Mouse (Mus musculus) liver, embryonic 12.5 days (tissue): ENCODE measurements around the gene 4933428M09Rik. TPM values are rescaled to one million over a fixed set of nuclear protein-coding genes. Genes with fewer than 3 reads are reported as not detected.
A peak's percentile ranks its signal among the peaks of the same experiment; 100 is the strongest.
"Not testable (repeated sequence)": the region's sequence is repeated elsewhere in the genome, so short reads cannot be mapped to it uniquely, and the experiment has no call there.

Source experiments
- ATAC-seq: fragments of 200-750 bp; cut with Nextera tagmentation; 2 replicates; pipeline ENCODE4 v1.8.0; 2017; ENCODE audit warnings: moderate number of reproducible peaks, mild to moderate bottlenecking, moderate library complexity
- H3K27ac ChIP-seq: fragments of 300-500 bp; sonication (generic); 2 replicates; pipeline ENCODE4 v1.5.1; 2016; ENCODE audit warnings: mild to moderate bottlenecking
- H3K27me3 ChIP-seq: fragments of 300-500 bp; sonication (generic); replicated peaks from 2 replicates; pipeline ENCODE4 v1.6.1; 2016; ENCODE audit warnings: mild to moderate bottlenecking, moderate library complexity
- H3K36me3 ChIP-seq: fragments of 300-500 bp; sonication (generic); 2 replicates; pipeline ENCODE4 v1.6.1; 2016; ENCODE audit warnings: mild to moderate bottlenecking, moderate library complexity
- H3K4me1 ChIP-seq: fragments of 300-500 bp; sonication (generic); 2 replicates; pipeline ENCODE4 v1.6.1; 2016
- H3K4me2 ChIP-seq: fragments of 300-500 bp; sonication (generic); 2 replicates; pipeline ENCODE4 v1.6.1; 2016; ENCODE audit warnings: mild to moderate bottlenecking, moderate library complexity
- H3K4me3 ChIP-seq: fragments of 300-500 bp; sonication (generic); 2 replicates; pipeline ENCODE4 v1.5.1; 2016; ENCODE audit warnings: mild to moderate bottlenecking, moderate library complexity
- H3K9ac ChIP-seq: fragments of 300-500 bp; sonication (generic); 2 replicates; pipeline ENCODE4 v1.6.1; 2016; ENCODE audit warnings: mild to moderate bottlenecking, moderate library complexity
- H3K9me3 ChIP-seq: fragments of 300-500 bp; sonication (generic); replicated peaks from 2 replicates; pipeline ENCODE4 v1.6.1; 2016; ENCODE audit warnings: mild to moderate bottlenecking, moderate library complexity
- WGBS: fragments of 180-500 bp; shearing (Covaris S2); methylation state at CpG from one replicate; pipeline ENCODE4 v1.1.7; 2016; ENCODE audit not compliant: insufficient replicate concordance; 5-methylcytosine and 5-hydroxymethylcytosine counted together
- polyA plus RNA-seq: library from polyadenylated mRNA; unstranded; fragments of >200 nt; fragmentation: Nextera tagmentation; extraction: Ambion mirVana; gene quantifications from 2 replicates; pipeline ENCODE4 v1.2.1, GENCODE M21; 2016

4933428M09Rik gene
- polyA plus RNA-seq = not detected in 2 replicates

- Histone ChIP-seq H3K27ac (no peak within 1 kb of the TSS), H3K9ac (no peak within 1 kb of the TSS), H3K9me3 (no peaks in the 10 kb centered on the region), H3K4me3 (no peak within 1 kb of the TSS), H3K36me3 (no peaks in the 10 kb centered on the region), H3K4me2 (no peak within 1 kb of the TSS), H3K4me1 (no peaks in the 10 kb centered on the region), H3K27me3 (no peaks in the 10 kb centered on the region)
- no peak for ATAC-seq
- 77% methylated on average over 8 of the region's 8 CpGs for WGBS
These were observed at the start of gene 4933428M09Rik for GRCm38 (mm10) chrX:139178928-139179327. Gene 4933428M09Rik (plus strand): TSS chrX:139179228.

- H3K4me2 ChIP-seq = no peak overlapping the region
- WGBS = 61% methylated on average over 4 of the region's 4 CpGs
- H3K36me3 ChIP-seq = no peaks in the 10 kb centered on the region
- H3K27me3 ChIP-seq = no peaks in the 10 kb centered on the region
- ATAC-seq = no peak
- H3K4me3 ChIP-seq = no peak overlapping the region
- no peaks in the 10 kb centered on the region for H3K9me3 ChIP-seq
- no peaks in the 10 kb centered on the region for H3K4me1 ChIP-seq
- no peak overlapping the region for H3K27ac ChIP-seq
- H3K9ac ChIP-seq = no peak overlapping the region
These were observed 45.0 kb upstream of the 4933428M09Rik start for GRCm38 (mm10) chrX:139134031-139134430.

GRCm38 (mm10) chrX:139191506-139191905, 12.5 kb downstream of the 4933428M09Rik start:
- H3K9me3 ChIP-seq, ATAC-seq, H3K27ac ChIP-seq, H3K9ac ChIP-seq, H3K4me1 ChIP-seq, H3K4me2 ChIP-seq, H3K4me3 ChIP-seq, H3K27me3 ChIP-seq, H3K36me3 ChIP-seq: not testable (repeated sequence)
- 74% methylated on average over 3 of the region's 3 CpGs for WGBS

- H3K4me3 ChIP-seq = no peak overlapping the region
- H3K36me3 ChIP-seq = no peaks in the 10 kb centered on the region
- H3K27ac ChIP-seq = no peak overlapping the region
- no peaks in the 10 kb centered on the region for H3K9me3 ChIP-seq
- no peaks in the 10 kb centered on the region for H3K27me3 ChIP-seq
- H3K4me2 ChIP-seq = no peak overlapping the region
- H3K4me1 ChIP-seq = no peaks in the 10 kb centered on the region
- H3K9ac ChIP-seq = no peak overlapping the region
- 50% methylated on average over 1 of the region's 1 CpGs for WGBS
- ATAC-seq = no peak
These were observed 15.7 kb downstream of the 4933428M09Rik start for GRCm38 (mm10) chrX:139194572-139195279.

GRCm38 (mm10) chrX:139209191-139209828, 30.3 kb downstream of the 4933428M09Rik start:
- H3K4me3 ChIP-seq, H3K27me3 ChIP-seq, H3K27ac ChIP-seq, H3K36me3 ChIP-seq, ATAC-seq, H3K9ac ChIP-seq, H3K9me3 ChIP-seq, H3K4me1 ChIP-seq: not testable (repeated sequence)
- H3K4me2 ChIP-seq = peak overlapping the region; percentile 72; the same call in 1 of the 2 replicates
- WGBS = 44% methylated on average over 3 of the region's 4 CpGs

- H3K4me3 ChIP-seq = peak within 1 kb of the TSS; percentile 52
- no peak within 1 kb of the TSS for H3K27ac ChIP-seq
- 11% methylated on average over 29 of the region's 31 CpGs for WGBS
- peak; percentile 98 for ATAC-seq
- no peaks in the 10 kb centered on the region for H3K36me3 ChIP-seq
- no peaks in the 10 kb centered on the region for H3K9me3 ChIP-seq
- H3K9ac ChIP-seq = peak within 1 kb of the TSS; percentile 62
- H3K4me2 ChIP-seq = peak within 1 kb of the TSS; percentile 72
- 0 out of 2 replicates have a peak, but pooled peaks cover 5% of the 10 kb centered on the region for H3K27me3 ChIP-seq
- no peaks in the 10 kb centered on the region for H3K4me1 ChIP-seq
These were observed 30.8 kb downstream of the 4933428M09Rik start, which contains the start of gene Mum1l1 for GRCm38 (mm10) chrX:139209829-139210225. Gene Mum1l1 (plus strand): TSS chrX:139210042.

GRCm38 (mm10) chrX:139214765-139215164, 35.7 kb downstream of the 4933428M09Rik start:
- H3K27ac ChIP-seq = no peak overlapping the region
- ATAC-seq = no peak
- H3K36me3 ChIP-seq = no peaks in the 10 kb centered on the region
- 0 out of 2 replicates have a peak, but pooled peaks cover 5% of the 10 kb centered on the region for H3K27me3 ChIP-seq
- H3K9me3 ChIP-seq = no peaks in the 10 kb centered on the region
- no peak overlapping the region for H3K4me3 ChIP-seq
- no peak overlapping the region for H3K4me2 ChIP-seq
- H3K4me1 ChIP-seq = no peaks in the 10 kb centered on the region
- 51% methylated on average over 4 of the region's 4 CpGs for WGBS
- no peak overlapping the region for H3K9ac ChIP-seq

- no peak for ATAC-seq
- no peaks in the 10 kb centered on the region for H3K9me3 ChIP-seq
- 64% methylated on average over 5 of the region's 5 CpGs for WGBS
- H3K36me3 ChIP-seq = no peaks in the 10 kb centered on the region
- no peak overlapping the region for H3K27ac ChIP-seq
- peak overlapping the region; percentile 51; the same call in 1 of the 2 replicates for H3K4me3 ChIP-seq
- H3K27me3 ChIP-seq = 0 out of 2 replicates have a peak, but pooled peaks cover 2% of the 10 kb centered on the region
- H3K9ac ChIP-seq = no peak overlapping the region
- H3K4me1 ChIP-seq = peaks cover 8% of the 10 kb centered on the region; the same call in 1 of the 2 replicates
- peak overlapping the region; percentile 58 for H3K4me2 ChIP-seq
These were observed 37.4 kb downstream of the 4933428M09Rik start for GRCm38 (mm10) chrX:139216409-139216808.

GRCm38 (mm10) chrX:139216991-139217593, 38.1 kb downstream of the 4933428M09Rik start:
- Histone ChIP-seq H3K4me1 (peaks cover 8% of the 10 kb centered on the region; the same call in 1 of the 2 replicates), H3K4me2 (peak overlapping the region; percentile 58), H3K9me3 (no peaks in the 10 kb centered on the region), H3K27ac (no peak overlapping the region), H3K36me3 (no peaks in the 10 kb centered on the region), H3K27me3 (no peaks in the 10 kb centered on the region), H3K4me3 (peak overlapping the region; percentile 51), H3K9ac (peak overlapping the region; percentile 48)
- 0 out of 2 replicates have a peak, but pooled peaks have one; percentile 65 for ATAC-seq
- WGBS = 10% methylated on average over 22 of the region's 22 CpGs

GRCm38 (mm10) chrX:139217776-139218175, 38.7 kb downstream of the 4933428M09Rik start:
- Histone ChIP-seq H3K4me3 (peak overlapping the region; percentile 51; the same call in 1 of the 2 replicates), H3K9me3 (no peaks in the 10 kb centered on the region), H3K4me2 (peak overlapping the region; percentile 58), H3K4me1 (peaks cover 8% of the 10 kb centered on the region; the same call in 1 of the 2 replicates), H3K27ac (no peak overlapping the region), H3K36me3 (no peaks in the 10 kb centered on the region), H3K9ac (no peak overlapping the region; the same call in 1 of the 2 replicates), H3K27me3 (no peaks in the 10 kb centered on the region)
- no peak for ATAC-seq
- WGBS = 52% methylated on average over 10 of the region's 10 CpGs

- no peak overlapping the region for H3K4me2 ChIP-seq
- no peak for ATAC-seq
- no peaks in the 10 kb centered on the region for H3K36me3 ChIP-seq
These were observed 40.0 kb downstream of the 4933428M09Rik start for GRCm38 (mm10) chrX:139219017-139219416.

GRCm38 (mm10) chrX:139220830-139221229, 41.8 kb downstream of the 4933428M09Rik start:
- no peaks in the 10 kb centered on the region for H3K27me3 ChIP-seq
- H3K9me3 ChIP-seq = no peaks in the 10 kb centered on the region
- no peak overlapping the region for H3K27ac ChIP-seq
- WGBS = 43% methylated on average over 4 of the region's 4 CpGs
- H3K4me1 ChIP-seq = peaks cover 8% of the 10 kb centered on the region; the same call in 1 of the 2 replicates
- no peak overlapping the region for H3K4me2 ChIP-seq
- H3K9ac ChIP-seq = no peak overlapping the region
- no peak overlapping the region for H3K4me3 ChIP-seq
- H3K36me3 ChIP-seq = no peaks in the 10 kb centered on the region
- no peak for ATAC-seq

More at GRCm38 (mm10) chrX:139219017-139219416, 40.0 kb downstream of the 4933428M09Rik start:
- 27% methylated on average over 2 of the region's 2 CpGs for WGBS
- H3K9me3 ChIP-seq = no peaks in the 10 kb centered on the region
- no peak overlapping the region for H3K9ac ChIP-seq
- H3K27ac ChIP-seq = no peak overlapping the region
- H3K4me3 ChIP-seq = no peak overlapping the region
- H3K27me3 ChIP-seq = no peaks in the 10 kb centered on the region
- peaks cover 8% of the 10 kb centered on the region; the same call in 1 of the 2 replicates for H3K4me1 ChIP-seq
